Mouse (Mus musculus): ENCODE results near the gene Rcn3.

DNA sequence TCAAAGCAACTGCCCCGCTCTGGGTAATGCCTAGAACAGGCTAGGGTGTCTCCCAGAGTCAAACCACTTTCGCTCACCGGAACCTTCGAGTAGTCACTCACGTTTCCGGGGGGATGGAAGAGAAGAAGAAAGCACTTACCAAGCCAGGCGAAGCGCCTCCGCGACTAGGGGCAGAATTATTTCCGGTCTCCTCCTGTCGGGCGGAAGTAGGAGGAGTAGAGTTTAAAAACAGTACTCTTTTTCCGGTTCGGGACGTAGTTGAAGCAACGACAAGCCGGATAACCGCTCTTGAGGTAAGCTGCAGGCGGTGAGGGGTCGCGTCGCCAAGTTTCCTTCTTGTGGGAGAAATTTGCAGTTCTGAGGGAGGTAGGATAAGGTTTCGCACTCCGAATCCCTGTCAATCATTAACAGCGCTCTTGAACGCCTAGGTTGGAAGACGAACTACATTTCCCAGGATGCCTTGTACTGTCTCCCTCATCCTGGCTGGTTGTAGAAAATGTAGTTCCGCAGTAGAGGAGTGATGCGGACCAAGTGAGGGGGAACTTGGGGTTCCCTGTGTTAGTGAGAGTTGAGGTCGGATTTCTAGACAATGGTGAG, 29.7 kb downstream of the Rcn3 start, which contains the start of the genes Nosip and Prrg2:
- no peak for TF ChIP-seq CTCF (IDR thresholded peaks at IDR 0.05; ENCODE audit: borderline replicate concordance, insufficient read depth, low read length)
- TF ChIP-seq POLR2A (IDR thresholded peaks at IDR 0.05; ENCODE audit: low read depth, low read length): peak; percentile 80

All from embryonic fibroblast, embryonic 13.5 days (primary cell).